In genomic region chr10:95501033-95501432, GRCm38 (mm10) we compare ENCODE assay signal across 7 mouse cellular contexts. TPM values are rescaled to one million over a fixed set of nuclear protein-coding genes. Genes with fewer than 3 reads are reported as not detected.
DNase-seq lines count a peak whose midpoint lies in the region; ATAC-seq and TF ChIP-seq lines count a peak whose summit lies in the region.

No protein-coding gene starts in this region.

- intact Hi-C loops in left cerebral cortex, postnatal 4 days (cut with DNase I): no loop called here

- no peak overlapping the region for H3K27ac ChIP-seq in neural tube, embryonic 11.5 days (ENCODE audit: low read depth, low read length)
- H3K27ac ChIP-seq in embryonic facial prominence, embryonic 14.5 days (replicated peaks; ENCODE audit: low read depth, low read length): peak overlapping the region; percentile 78; the same call in 1 of the 2 replicates
- no peak overlapping the region for H3K27ac ChIP-seq in limb, embryonic 14.5 days (replicated peaks; ENCODE audit: low read depth, low read length)
- peak overlapping the region; percentile 79 for H3K27ac ChIP-seq in stomach, postnatal 0 days (replicated peaks)

- H3K27me3 ChIP-seq in neural tube, embryonic 11.5 days (ENCODE audit: control insufficient read depth, insufficient read depth, low read length): no peaks in the 10 kb centered on the region
- H3K27me3 ChIP-seq in embryonic facial prominence, embryonic 14.5 days (replicated peaks; ENCODE audit: control insufficient read depth, insufficient read depth, low read length): no peaks in the 10 kb centered on the region
- no peaks in the 10 kb centered on the region for H3K27me3 ChIP-seq in limb, embryonic 14.5 days (ENCODE audit: control insufficient read depth, insufficient read depth, low read length)
- no peaks in the 10 kb centered on the region for H3K27me3 ChIP-seq in stomach, postnatal 0 days (ENCODE audit: control insufficient read depth, insufficient read depth, low read length)

- H3K4me2 ChIP-seq in neural tube, embryonic 11.5 days (ENCODE audit: low read depth): peak overlapping the region; percentile 49
- peak overlapping the region; percentile 55 for H3K4me2 ChIP-seq in embryonic facial prominence, embryonic 14.5 days (ENCODE audit: low read depth, low read length)
- peak overlapping the region; percentile 61 for H3K4me2 ChIP-seq in limb, embryonic 14.5 days (replicated peaks; ENCODE audit: low read depth, low read length, severe bottlenecking)
- H3K4me2 ChIP-seq in stomach, postnatal 0 days (replicated peaks; ENCODE audit: low read depth): peak overlapping the region; percentile 76

- peaks cover 6% of the 10 kb centered on the region; the same call in 1 of the 2 replicates for H3K4me1 ChIP-seq in neural tube, embryonic 11.5 days (ENCODE audit: control insufficient read depth, insufficient read depth, low read length)
- H3K4me1 ChIP-seq in embryonic facial prominence, embryonic 14.5 days (ENCODE audit: control insufficient read depth, insufficient read depth, low read length): no peaks in the 10 kb centered on the region
- H3K4me1 ChIP-seq in limb, embryonic 14.5 days (ENCODE audit: control insufficient read depth, insufficient read depth, low read length): peaks cover 6% of the 10 kb centered on the region; the same call in 1 of the 2 replicates
- no peaks in the 10 kb centered on the region for H3K4me1 ChIP-seq in stomach, postnatal 0 days (replicated peaks; ENCODE audit: control insufficient read depth, insufficient read depth)

- peak; percentile 53; the same call in 1 of the 2 replicates for ATAC-seq in neural tube, embryonic 11.5 days (ENCODE audit: insufficient read depth, low FRiP score, low TSS enrichment)
- ATAC-seq in embryonic facial prominence, embryonic 14.5 days (ENCODE audit: low read depth): no peak
- no peak for ATAC-seq in limb, embryonic 14.5 days (ENCODE audit: low FRiP score, low read depth)
- ATAC-seq in stomach, postnatal 0 days (ENCODE audit: low FRiP score, low TSS enrichment): no peak

- peak overlapping the region; percentile 87 for H3K4me3 ChIP-seq in neural tube, embryonic 11.5 days (ENCODE audit: low read depth, low read length)
- H3K4me3 ChIP-seq in embryonic facial prominence, embryonic 14.5 days (ENCODE audit: low read depth, low read length): peak overlapping the region; percentile 81
- peak overlapping the region; percentile 73 for H3K4me3 ChIP-seq in limb, embryonic 14.5 days (replicated peaks; ENCODE audit: low read length)
- peak overlapping the region; percentile 74 for H3K4me3 ChIP-seq in stomach, postnatal 0 days (ENCODE audit: low read depth, low read length)

- 0 out of 2 replicates have a peak, but pooled peaks cover 2% of the 10 kb centered on the region for H3K36me3 ChIP-seq in neural tube, embryonic 11.5 days (ENCODE audit: control insufficient read depth, insufficient read depth, low read length)
- peaks cover 20% of the 10 kb centered on the region for H3K36me3 ChIP-seq in embryonic facial prominence, embryonic 14.5 days (ENCODE audit: control insufficient read depth, insufficient read depth, low read length)
- peaks cover 6% of the 10 kb centered on the region; the same call in 1 of the 2 replicates for H3K36me3 ChIP-seq in limb, embryonic 14.5 days (ENCODE audit: control insufficient read depth, insufficient read depth, low read length)
- no peaks in the 10 kb centered on the region for H3K36me3 ChIP-seq in stomach, postnatal 0 days (ENCODE audit: control insufficient read depth, insufficient read depth, low read length)

- TF ChIP-seq CTCF in stomach, postnatal 0 days (IDR thresholded peaks at IDR 0.05; ENCODE audit: low read depth): no peak

- peak overlapping the region; percentile 88 for H3K9ac ChIP-seq in neural tube, embryonic 11.5 days (ENCODE audit: low read length)
- H3K9ac ChIP-seq in embryonic facial prominence, embryonic 14.5 days (ENCODE audit: low read depth, low read length): peak overlapping the region; percentile 82
- H3K9ac ChIP-seq in limb, embryonic 14.5 days (ENCODE audit: low read depth, low read length, severe bottlenecking): peak overlapping the region; percentile 85
- peak overlapping the region; percentile 72 for H3K9ac ChIP-seq in stomach, postnatal 0 days (ENCODE audit: low read length)

- TF ChIP-seq EP300 in stomach, postnatal 0 days (optimal IDR thresholded peaks at IDR 0.05): no peak

- TF ChIP-seq POLR2A in limb, embryonic 14.5 days (IDR thresholded peaks at IDR 0.05; ENCODE audit: borderline replicate concordance, extremely low read depth, insufficient read depth, insufficient read length): no peak

- peak; percentile 23 for DNase-seq in neural tube, embryonic 11.5 days (ENCODE audit: low spot score)
- DNase-seq in neural tube, embryonic 10.5 days (ENCODE audit: extremely low spot score, low spot score): no peak
- peak; percentile 12 for DNase-seq in embryonic facial prominence, embryonic 14.5 days (ENCODE audit: low spot score)
- DNase-seq in limb, embryonic 14.5 days (ENCODE audit: low spot score): no peak
- DNase-seq in stomach, postnatal 0 days (ENCODE audit: low spot score): no peak
- no peak for DNase-seq in yolk sac, embryonic 10.5 days (ENCODE audit: low spot score)
- DNase-seq in left cerebral cortex, postnatal 4 days: no peak

- H3K9me3 ChIP-seq in neural tube, embryonic 11.5 days (ENCODE audit: control insufficient read depth, low read length): no peaks in the 10 kb centered on the region
- H3K9me3 ChIP-seq in embryonic facial prominence, embryonic 14.5 days (ENCODE audit: control insufficient read depth, low read length): no peaks in the 10 kb centered on the region
- no peaks in the 10 kb centered on the region for H3K9me3 ChIP-seq in limb, embryonic 14.5 days (ENCODE audit: control insufficient read depth, low read length)
- no peaks in the 10 kb centered on the region for H3K9me3 ChIP-seq in stomach, postnatal 0 days (ENCODE audit: control insufficient read depth, low read length)

- 2% methylated on average over 7 of the region's 7 CpGs for WGBS in neural tube, embryonic 11.5 days
- WGBS in embryonic facial prominence, embryonic 14.5 days: 2% methylated on average over 7 of the region's 7 CpGs
- 1% methylated on average over 7 of the region's 7 CpGs for WGBS in limb, embryonic 14.5 days
- WGBS in stomach, postnatal 0 days: 2% methylated on average over 7 of the region's 7 CpGs

RNA-seq across cellular contexts. Expression of gene Mrpl42, which starts 0.7 kb away (rescaled TPM):
- polyA plus RNA-seq in neural tube, embryonic 11.5 days (2014; fragmentation: Nextera tagmentation; extraction: Ambion mirVana): 295 and 300 TPM in 2 replicates
- 301 and 321 TPM in 2 replicates for polyA plus RNA-seq in embryonic facial prominence, embryonic 14.5 days (2014; fragmentation: Nextera tagmentation; extraction: Ambion mirVana)
- 171 and 184 TPM in 2 replicates for polyA plus RNA-seq in limb, embryonic 14.5 days (2012; rRNA removed)
- 303 and 314 TPM in 2 replicates for polyA plus RNA-seq in limb, embryonic 14.5 days (2014; fragmentation: Nextera tagmentation; extraction: Ambion mirVana)
- polyA plus RNA-seq in stomach, postnatal 0 days (2015; fragmentation: Nextera tagmentation; extraction: Ambion mirVana): 277 and 291 TPM in 2 replicates
- total RNA-seq in left cerebral cortex, postnatal 4 days (2021): 10 to 100 TPM; 78.5 to 85.8 TPM

RNA-seq across cellular contexts. Expression of gene Ube2n, which starts 13.9 kb away (rescaled TPM):
- polyA plus RNA-seq in neural tube, embryonic 11.5 days (2014; fragmentation: Nextera tagmentation; extraction: Ambion mirVana): 462 and 477 TPM in 2 replicates
- 282 and 286 TPM in 2 replicates for polyA plus RNA-seq in embryonic facial prominence, embryonic 14.5 days (2014; fragmentation: Nextera tagmentation; extraction: Ambion mirVana)
- polyA plus RNA-seq in limb, embryonic 14.5 days (2012; rRNA removed): 188 and 225 TPM in 2 replicates
- 276 and 290 TPM in 2 replicates for polyA plus RNA-seq in limb, embryonic 14.5 days (2014; fragmentation: Nextera tagmentation; extraction: Ambion mirVana)
- 229 and 231 TPM in 2 replicates for polyA plus RNA-seq in stomach, postnatal 0 days (2015; fragmentation: Nextera tagmentation; extraction: Ambion mirVana)
- 100 to 1,000 TPM; 213 to 231 TPM for total RNA-seq in left cerebral cortex, postnatal 4 days (2021)

Comparison
In these comparisons a context has a peak if more than half of its experiments do, and no peak if none do; other contexts are left out.
1. DNase-seq: peak in neural tube, embryonic 11.5 days (single experiment) and embryonic facial prominence, embryonic 14.5 days (single experiment); none in neural tube, embryonic 10.5 days (single experiment), limb, embryonic 14.5 days (single experiment), stomach, postnatal 0 days (single experiment), yolk sac, embryonic 10.5 days (single experiment) and left cerebral cortex, postnatal 4 days (single experiment).
2. H3K27ac ChIP-seq: peak in embryonic facial prominence, embryonic 14.5 days (single experiment) and stomach, postnatal 0 days (single experiment); none in neural tube, embryonic 11.5 days (single experiment) and limb, embryonic 14.5 days (single experiment).
3. Peak in every context shown above with its lines, with median percentiles within 50 percentile points of each other: H3K4me2 ChIP-seq, H3K4me3 ChIP-seq and H3K9ac ChIP-seq.